Mouse (Mus musculus) T-helper 17 cell (primary cell): Measurements from ENCODE around the gene Cacnb1.

Source experiments
- in situ Hi-C, 2 experiments: fragments of 300-600 bp; cut with MboI, MseI; formaldehyde crosslinking; loops; 1 replicate in 1 of 2; 2 replicates in 1 of 2; pipeline ENCODE4 v1.15.1; 2025; ENCODE audit warnings: high pct_unique_total_duplicates in 2 of 2

Cacnb1 gene

GRCm38 (mm10) chr11:98022555-98023371 lies at the start of gene Cacnb1:
Cacnb1 (minus strand) TSS chr11:98023034.
- in situ Hi-C loops = no loop called here

GRCm38 (mm10) chr11:98067255-98067654 lies 44.4 kb upstream of the Cacnb1 start:
- in situ Hi-C loops = no loop called here

- in situ Hi-C loops = no loop called here
Observed at GRCm38 (mm10) chr11:98066201-98066600, 43.4 kb upstream of the Cacnb1 start.

GRCm38 (mm10) chr11:98061904-98062562 lies 39.2 kb upstream of the Cacnb1 start:
- in situ Hi-C loops = no loop called here

GRCm38 (mm10) chr11:98061441-98061840 lies 38.6 kb upstream of the Cacnb1 start:
- in situ Hi-C loops = no loop called here

- in situ Hi-C loops = no loop called here
Observed at GRCm38 (mm10) chr11:98060104-98060692, 37.4 kb upstream of the Cacnb1 start.

GRCm38 (mm10) chr11:98059662-98060061 lies 36.8 kb upstream of the Cacnb1 start:
- in situ Hi-C loops = no loop called here

GRCm38 (mm10) chr11:98057998-98058397 lies 35.2 kb upstream of the Cacnb1 start:
- in situ Hi-C loops = no loop called here

GRCm38 (mm10) chr11:98057466-98057865 lies 34.6 kb upstream of the Cacnb1 start:
- in situ Hi-C loops = no loop called here

- in situ Hi-C loops = no loop called here
Observed at GRCm38 (mm10) chr11:98052989-98053834, 30.4 kb upstream of the Cacnb1 start, which contains the start of gene Stac2. Stac2 (minus strand) TSS chr11:98053462.

GRCm38 (mm10) chr11:98052129-98052988 lies 29.5 kb upstream of the Cacnb1 start:
- in situ Hi-C loops = no loop called here

GRCm38 (mm10) chr11:98051611-98052128 lies 28.8 kb upstream of the Cacnb1 start:
- in situ Hi-C loops = no loop called here

- in situ Hi-C loops = no loop called here
Observed at GRCm38 (mm10) chr11:98050940-98051339, 28.1 kb upstream of the Cacnb1 start.

GRCm38 (mm10) chr11:98050520-98050815 lies 27.6 kb upstream of the Cacnb1 start:
- in situ Hi-C loops = no loop called here

- in situ Hi-C loops = no loop called here
Observed at GRCm38 (mm10) chr11:98049672-98050519, 27.1 kb upstream of the Cacnb1 start.

- in situ Hi-C loops = no loop called here
Observed at GRCm38 (mm10) chr11:98047745-98048144, 24.9 kb upstream of the Cacnb1 start.

- in situ Hi-C loops = no loop called here
Observed at GRCm38 (mm10) chr11:98046466-98046865, 23.6 kb upstream of the Cacnb1 start.

GRCm38 (mm10) chr11:98045596-98045995 lies 22.8 kb upstream of the Cacnb1 start:
- in situ Hi-C loops = no loop called here

- in situ Hi-C loops = loop anchor here in 1 of 2 experiments (5.0 kb wide), 1 partner anchor 38 kb away; no protein-coding TSS in a partner anchor
Observed at GRCm38 (mm10) chr11:98044074-98044473, 21.2 kb upstream of the Cacnb1 start.
